Mouse (Mus musculus) midbrain, embryonic 14.5 days (tissue): ENCODE results near the gene Vnn3. TPM values are rescaled to one million over a fixed set of nuclear protein-coding genes. Genes with fewer than 3 reads are reported as not detected.

Source experiments
- ATAC-seq: fragments of 200-750 bp; cut with Nextera tagmentation; 2 replicates; pipeline ENCODE4 v1.8.0; 2017; ENCODE audit warnings: moderate number of reproducible peaks, moderate library complexity; ENCODE audit not compliant: low FRiP score, low TSS enrichment
- DNase-seq: peaks from one replicate; pipeline ENCODE4 v3.0.0-alpha.2; 2015
- H3K27ac ChIP-seq: fragments of 300-500 bp; sonication (generic); replicated peaks from 2 replicates; pipeline ENCODE4 v1.5.1; 2014; ENCODE audit warnings: mild to moderate bottlenecking, low read depth, low read length, moderate library complexity
- H3K27me3 ChIP-seq: fragments of 300-500 bp; sonication (generic); 2 replicates; pipeline ENCODE4 v1.6.1; 2014; ENCODE audit warnings: low read length, control low read depth, mixed read lengths; ENCODE audit not compliant: control insufficient read depth, insufficient read depth
- H3K36me3 ChIP-seq: fragments of 300-500 bp; sonication (generic); 2 replicates; pipeline ENCODE4 v1.6.1; 2014; ENCODE audit warnings: low read length, control low read depth; ENCODE audit not compliant: control insufficient read depth, insufficient read depth
- H3K4me1 ChIP-seq: fragments of 300-500 bp; sonication (generic); 2 replicates; pipeline ENCODE4 v1.6.1; 2014; ENCODE audit warnings: mild to moderate bottlenecking, antibody characterized with exemption, low read length, control low read depth; ENCODE audit not compliant: control insufficient read depth, insufficient read depth
- H3K4me2 ChIP-seq: fragments of 300-500 bp; sonication (generic); 2 replicates; pipeline ENCODE4 v1.6.1; 2014; ENCODE audit warnings: mild to moderate bottlenecking, low read length, moderate library complexity
- H3K4me3 ChIP-seq: fragments of 300-500 bp; sonication (generic); replicated peaks from 2 replicates; pipeline ENCODE4 v1.5.1; 2014; ENCODE audit warnings: low read depth, low read length
- H3K9ac ChIP-seq: fragments of 300-500 bp; sonication (generic); replicated peaks from 2 replicates; pipeline ENCODE4 v1.6.1; 2014; ENCODE audit warnings: mild to moderate bottlenecking, low read length, moderate library complexity
- H3K9me3 ChIP-seq: fragments of 300-500 bp; sonication (generic); 2 replicates; pipeline ENCODE4 v1.6.1; 2016; ENCODE audit warnings: low read length, control low read depth, mixed read lengths; ENCODE audit not compliant: control insufficient read depth
- WGBS: fragments of 180-500 bp; shearing (Covaris S2); extraction: QIAGEN DNeasy Blood & Tissue Kit; methylation state at CpG from one replicate; pipeline ENCODE4 v1.1.7; 2014; 5-methylcytosine and 5-hydroxymethylcytosine counted together
- polyA plus RNA-seq: library from polyadenylated mRNA; unstranded; fragments of >200 nt; fragmentation: Nextera tagmentation; extraction: Ambion mirVana; gene quantifications from 2 replicates; pipeline ENCODE4 v1.2.1, GENCODE M21; 2014

The Vnn3 gene
- polyA plus RNA-seq: not detected in 2 replicates

- no peak within 1 kb of the TSS for H3K4me2 ChIP-seq
- no peak within 1 kb of the TSS for H3K4me3 ChIP-seq
- H3K27ac ChIP-seq: no peak within 1 kb of the TSS
- H3K9ac ChIP-seq: no peak within 1 kb of the TSS
- DNase-seq (no peak), ATAC-seq (no peak)
- no peaks in the 10 kb centered on the region for H3K9me3 ChIP-seq
- no peaks in the 10 kb centered on the region for H3K36me3 ChIP-seq
- H3K4me1 ChIP-seq: no peaks in the 10 kb centered on the region
- 88% methylated on average over 4 of the region's 4 CpGs for WGBS
- no peaks in the 10 kb centered on the region for H3K27me3 ChIP-seq
Observed at GRCm38 (mm10) chr10:23851228-23851912, at the start of gene Vnn3. Gene Vnn3, plus strand, starts transcription at chr10:23851462.

GRCm38 (mm10) chr10:23802911-23803310, 48.4 kb upstream of the Vnn3 start:
- no peak for ATAC-seq
- peaks cover 4% of the 10 kb centered on the region; the same call in 1 of the 2 replicates for H3K4me1 ChIP-seq
- WGBS: 81% methylated on average over 3 of the region's 3 CpGs
- no peaks in the 10 kb centered on the region for H3K27me3 ChIP-seq
- H3K4me2 ChIP-seq: no peak overlapping the region
- H3K27ac ChIP-seq: no peak overlapping the region
- no peak overlapping the region for H3K4me3 ChIP-seq
- no peak for DNase-seq
- peaks cover 62% of the 10 kb centered on the region for H3K36me3 ChIP-seq
- H3K9me3 ChIP-seq: no peaks in the 10 kb centered on the region
- no peak overlapping the region for H3K9ac ChIP-seq

- Histone ChIP-seq H3K4me1 (no peaks in the 10 kb centered on the region), H3K9ac (no peak overlapping the region), H3K4me3 (no peak overlapping the region), H3K27me3 (no peaks in the 10 kb centered on the region), H3K36me3 (peaks cover 67% of the 10 kb centered on the region), H3K9me3 (no peaks in the 10 kb centered on the region), H3K4me2 (no peak overlapping the region), H3K27ac (no peak overlapping the region)
- WGBS: 62% methylated on average over 3 of the region's 3 CpGs
- DNase-seq: no peak
- ATAC-seq: no peak
Observed at GRCm38 (mm10) chr10:23804665-23805064, 46.6 kb upstream of the Vnn3 start.

- 34% methylated on average over 4 of the region's 4 CpGs for WGBS
- no peak for ATAC-seq
- Histone ChIP-seq H3K36me3 (peaks cover 66% of the 10 kb centered on the region), H3K27me3 (no peaks in the 10 kb centered on the region), H3K9me3 (no peaks in the 10 kb centered on the region), H3K9ac (no peak overlapping the region), H3K4me2 (no peak overlapping the region), H3K4me3 (no peak overlapping the region), H3K4me1 (no peaks in the 10 kb centered on the region), H3K27ac (no peak overlapping the region)
- no peak for DNase-seq
Observed at GRCm38 (mm10) chr10:23806201-23806600, 45.1 kb upstream of the Vnn3 start.

- no peak overlapping the region for H3K27ac ChIP-seq
- no peaks in the 10 kb centered on the region for H3K9me3 ChIP-seq
- ATAC-seq (no peak), DNase-seq (peak; percentile 86)
- H3K27me3 ChIP-seq: no peaks in the 10 kb centered on the region
- peaks cover 22% of the 10 kb centered on the region for H3K36me3 ChIP-seq
- WGBS: 80% methylated on average over 10 of the region's 12 CpGs
- H3K4me2 ChIP-seq: no peak overlapping the region
- no peak overlapping the region for H3K9ac ChIP-seq
- H3K4me1 ChIP-seq: no peaks in the 10 kb centered on the region
- no peak overlapping the region for H3K4me3 ChIP-seq
Observed at GRCm38 (mm10) chr10:23811635-23812437, 39.4 kb upstream of the Vnn3 start.

- DNase-seq: no peak
- ATAC-seq: no peak
- H3K9me3 ChIP-seq: no peaks in the 10 kb centered on the region
- H3K27me3 ChIP-seq: no peaks in the 10 kb centered on the region
- no peak overlapping the region for H3K9ac ChIP-seq
- H3K36me3 ChIP-seq: peaks cover 20% of the 10 kb centered on the region
- H3K4me3 ChIP-seq: no peak overlapping the region
- no peak overlapping the region for H3K4me2 ChIP-seq
- H3K27ac ChIP-seq: no peak overlapping the region
- no peaks in the 10 kb centered on the region for H3K4me1 ChIP-seq
Observed at GRCm38 (mm10) chr10:23812438-23812759, 38.9 kb upstream of the Vnn3 start.

- no peak overlapping the region for H3K9ac ChIP-seq
- no peaks in the 10 kb centered on the region for H3K4me1 ChIP-seq
- 43% methylated on average over 11 of the region's 11 CpGs for WGBS
- DNase-seq (peak; percentile 19), ATAC-seq (peak; percentile 32; the same call in 1 of the 2 replicates)
- no peaks in the 10 kb centered on the region for H3K9me3 ChIP-seq
- peaks cover 18% of the 10 kb centered on the region for H3K36me3 ChIP-seq
- no peak overlapping the region for H3K4me2 ChIP-seq
- H3K27ac ChIP-seq: no peak overlapping the region
- H3K27me3 ChIP-seq: no peaks in the 10 kb centered on the region
- H3K4me3 ChIP-seq: no peak overlapping the region
Observed at GRCm38 (mm10) chr10:23812852-23813766, 38.2 kb upstream of the Vnn3 start.

GRCm38 (mm10) chr10:23815168-23815567, 36.1 kb upstream of the Vnn3 start:
- Histone ChIP-seq H3K27ac (no peak overlapping the region), H3K4me1 (no peaks in the 10 kb centered on the region), H3K27me3 (no peaks in the 10 kb centered on the region), H3K4me3 (no peak overlapping the region), H3K36me3 (peaks cover 27% of the 10 kb centered on the region), H3K4me2 (no peak overlapping the region), H3K9me3 (no peaks in the 10 kb centered on the region), H3K9ac (no peak overlapping the region)
- DNase-seq (peak; percentile 93), ATAC-seq (0 out of 2 replicates have a peak, but pooled peaks have one; percentile 24)
- WGBS: 62% methylated on average over 1 of the region's 1 CpGs
